Mouse (Mus musculus): ENCODE data around the gene Vwa5b1.

DNA sequence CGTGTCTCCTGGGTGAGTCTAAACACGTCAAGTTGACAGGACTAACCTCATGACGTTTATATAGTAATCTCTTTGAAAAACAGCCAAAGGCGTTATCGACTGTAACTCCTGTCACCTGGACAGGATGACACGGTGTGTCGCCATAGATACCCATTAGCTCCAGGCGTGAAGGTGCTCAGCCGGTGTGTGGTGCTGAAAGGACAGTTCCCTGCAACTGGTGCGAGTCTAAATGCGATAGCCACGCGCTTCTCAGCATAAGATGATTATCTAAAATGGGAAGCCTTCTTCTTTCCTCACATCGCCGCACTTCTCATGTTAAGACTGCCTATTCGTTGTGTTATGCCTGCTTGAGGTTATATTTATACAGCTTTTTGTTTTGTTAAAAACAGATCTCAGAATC, 40.8 kb upstream of the Vwa5b1 start:
- no peak for TF ChIP-seq CTCF (IDR thresholded peaks at IDR 0.05; ENCODE audit: low read depth)
- no peak for TF ChIP-seq EP300 (optimal IDR thresholded peaks at IDR 0.05)

Measured in stomach, postnatal 0 days (tissue).